Mouse (Mus musculus) ES-E14 (cell line): ENCODE measurements around the gene Myl3.

Source experiments
- CHD2 ChIP-seq: IDR thresholded peaks from 2 replicates; pipeline ENCODE4 v1.6.1; 2014; ENCODE audit warnings: mild to moderate bottlenecking, low read depth, low read length, inconsistent platforms
- HCFC1 ChIP-seq: IDR thresholded peaks from 2 replicates; pipeline ENCODE4 v1.6.1; 2012; ENCODE audit warnings: low read length, inconsistent platforms, borderline replicate concordance; ENCODE audit not compliant: insufficient read depth
- ZC3H11A ChIP-seq: IDR thresholded peaks from 2 replicates; pipeline ENCODE4 v1.6.1; 2012; ENCODE audit warnings: low read depth, mild to moderate bottlenecking, inconsistent platforms, low read length, borderline replicate concordance

DNA sequence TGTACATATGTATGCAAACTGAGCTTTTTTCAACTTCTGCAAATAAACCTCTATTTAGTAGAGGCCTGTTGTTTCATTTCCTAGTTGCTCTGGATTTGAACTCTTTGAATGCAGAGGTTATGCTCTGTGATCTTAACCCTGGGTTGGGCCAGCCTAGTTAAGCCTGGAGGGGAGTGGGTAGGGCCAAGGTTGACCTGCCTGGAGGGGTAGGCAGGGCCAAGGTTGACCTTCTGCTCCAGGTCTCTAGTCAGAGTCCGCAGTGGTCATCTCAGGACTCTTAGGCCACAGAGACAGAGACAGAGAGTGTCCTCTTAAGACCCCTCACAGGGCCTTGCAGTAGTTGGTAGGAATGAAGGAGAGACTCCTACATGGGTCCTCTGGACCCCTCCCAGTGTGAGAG is 30.1 kb upstream of the Myl3 start:
- TF ChIP-seq HCFC1: no peak
- TF ChIP-seq ZC3H11A: no peak
- no peak for TF ChIP-seq CHD2
